Mouse (Mus musculus): ENCODE measurements around the gene Naaladl2. TPM values are rescaled to one million over a fixed set of nuclear protein-coding genes. Genes with fewer than 3 reads are reported as not detected.
"Not testable (repeated sequence)": the region's sequence is repeated elsewhere in the genome, so short reads cannot be mapped to it uniquely, and the experiment has no call there.

The Naaladl2 gene
- polyA plus RNA-seq, 1 experiment from 2014 or later, result 0.85 TPM

DNA sequence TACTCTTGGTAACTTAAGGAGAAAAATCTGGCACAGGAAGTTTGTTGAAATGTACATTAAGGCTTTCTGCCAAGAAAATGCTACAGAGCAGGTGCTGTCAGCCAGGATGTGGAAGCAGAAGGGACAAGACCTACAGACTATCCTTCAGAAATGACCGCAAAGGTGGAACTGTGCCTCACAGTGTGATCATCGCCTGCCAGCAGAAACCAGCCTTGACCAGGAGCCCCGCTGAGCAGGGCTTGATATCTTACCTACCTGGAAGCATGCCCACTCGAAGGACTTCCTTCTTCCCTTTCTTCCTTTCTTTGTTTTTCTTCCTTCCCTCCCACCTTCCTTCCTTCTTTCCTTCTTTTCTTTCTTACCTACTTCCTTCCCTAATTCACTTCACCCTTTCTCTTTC, 69.8 kb downstream of the Naaladl2 start:
- 60% methylated on average over 4 of the region's 4 CpGs for whole genome bisulfite sequencing (ENCODE audit: insufficient replicate concordance)
- DNase-seq (no peak), ATAC-seq (no peak)
- no peak overlapping the region for H3K27ac ChIP-seq (ENCODE audit: low read depth)
- H3K27me3 ChIP-seq (ENCODE audit: insufficient read depth, low read length), result no peaks in the 10 kb centered on the region
- no peak overlapping the region for H3K9ac ChIP-seq (replicated peaks)
- H3K4me2 ChIP-seq (ENCODE audit: low read depth, low read length), result no peak overlapping the region
- no peaks in the 10 kb centered on the region for H3K9me3 ChIP-seq (ENCODE audit: low read length)
- TF ChIP-seq CTCF (IDR thresholded peaks at IDR 0.05; ENCODE audit: low read depth) (no peak), EP300 (IDR thresholded peaks at IDR 0.05; ENCODE audit: low read depth) (no peak)
- no peaks in the 10 kb centered on the region for H3K4me1 ChIP-seq (ENCODE audit: insufficient read depth)
- no peak overlapping the region for H3K4me3 ChIP-seq (ENCODE audit: low read depth, low read length)
- H3K36me3 ChIP-seq (replicated peaks; ENCODE audit: insufficient read depth, low read length), result no peaks in the 10 kb centered on the region

DNA sequence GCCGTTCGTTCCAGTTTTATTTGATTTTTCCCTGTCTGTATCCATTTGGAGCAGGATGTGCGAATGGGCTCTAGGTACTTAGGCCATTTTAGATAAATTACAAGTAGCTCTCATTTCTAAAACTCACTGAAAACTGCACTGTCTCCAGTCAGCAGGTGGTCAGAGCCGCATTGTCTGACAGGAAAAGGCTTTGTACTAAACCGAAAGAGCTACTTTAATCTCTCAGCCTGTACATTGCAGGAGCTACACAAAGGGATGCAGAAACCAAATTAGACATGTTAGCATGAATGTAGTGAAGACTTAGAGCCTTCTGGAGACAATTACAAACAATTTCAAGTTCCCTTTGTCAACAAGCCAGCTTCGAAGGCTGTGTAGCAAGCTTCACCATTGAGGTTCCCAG, 70.2 kb downstream of the Naaladl2 start:
- ATAC-seq (no peak), DNase-seq (no peak)
- Histone ChIP-seq H3K4me1 (ENCODE audit: insufficient read depth) (no peaks in the 10 kb centered on the region), H3K4me2 (ENCODE audit: low read depth, low read length) (no peak overlapping the region), H3K4me3 (ENCODE audit: low read depth, low read length) (no peak overlapping the region), H3K9ac (replicated peaks) (no peak overlapping the region), H3K9me3 (ENCODE audit: low read length) (no peaks in the 10 kb centered on the region), H3K27ac (ENCODE audit: low read depth) (no peak overlapping the region), H3K27me3 (ENCODE audit: insufficient read depth, low read length) (no peaks in the 10 kb centered on the region), H3K36me3 (replicated peaks; ENCODE audit: insufficient read depth, low read length) (no peaks in the 10 kb centered on the region)
- no peak for TF ChIP-seq CTCF (IDR thresholded peaks at IDR 0.05; ENCODE audit: low read depth)
- TF ChIP-seq EP300 (IDR thresholded peaks at IDR 0.05; ENCODE audit: low read depth), result no peak
- WGBS (ENCODE audit: insufficient replicate concordance), result 74% methylated on average over 6 of the region's 6 CpGs

DNA sequence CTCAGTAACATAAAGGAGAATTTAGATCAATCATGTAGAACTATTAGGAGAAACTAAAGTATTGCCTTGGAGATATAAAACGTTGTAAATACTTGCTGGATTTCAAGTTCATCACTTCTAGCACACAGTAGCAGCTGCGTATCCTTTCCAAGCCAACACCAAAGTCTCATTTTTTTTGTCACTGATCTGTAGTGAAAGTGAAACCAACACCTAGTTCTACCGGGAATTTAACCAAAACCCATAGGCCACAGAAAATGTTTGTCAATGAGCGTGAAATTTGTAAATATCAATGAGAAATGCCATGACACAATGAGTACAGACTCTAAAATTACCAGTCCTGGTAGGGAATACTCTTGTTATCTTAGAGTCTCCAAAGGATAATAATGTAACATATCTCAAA, 80.8 kb downstream of the Naaladl2 start:
- no peak for TF ChIP-seq EP300 (IDR thresholded peaks at IDR 0.05; ENCODE audit: low read depth)
- no peak for TF ChIP-seq CTCF (IDR thresholded peaks at IDR 0.05; ENCODE audit: low read depth)
- Histone ChIP-seq H3K4me1 (ENCODE audit: insufficient read depth) (no peaks in the 10 kb centered on the region), H3K4me2 (ENCODE audit: low read depth, low read length) (no peak overlapping the region), H3K9me3 (ENCODE audit: low read length) (no peaks in the 10 kb centered on the region), H3K27me3 (ENCODE audit: insufficient read depth, low read length) (no peaks in the 10 kb centered on the region), H3K4me3 (ENCODE audit: low read depth, low read length) (no peak overlapping the region), H3K27ac (ENCODE audit: low read depth) (no peak overlapping the region), H3K9ac (replicated peaks) (no peak overlapping the region), H3K36me3 (replicated peaks; ENCODE audit: insufficient read depth, low read length) (no peaks in the 10 kb centered on the region)
- ATAC-seq (no peak), DNase-seq (no peak)
- WGBS (ENCODE audit: insufficient replicate concordance), result 71% methylated on average over 4 of the region's 4 CpGs

DNA sequence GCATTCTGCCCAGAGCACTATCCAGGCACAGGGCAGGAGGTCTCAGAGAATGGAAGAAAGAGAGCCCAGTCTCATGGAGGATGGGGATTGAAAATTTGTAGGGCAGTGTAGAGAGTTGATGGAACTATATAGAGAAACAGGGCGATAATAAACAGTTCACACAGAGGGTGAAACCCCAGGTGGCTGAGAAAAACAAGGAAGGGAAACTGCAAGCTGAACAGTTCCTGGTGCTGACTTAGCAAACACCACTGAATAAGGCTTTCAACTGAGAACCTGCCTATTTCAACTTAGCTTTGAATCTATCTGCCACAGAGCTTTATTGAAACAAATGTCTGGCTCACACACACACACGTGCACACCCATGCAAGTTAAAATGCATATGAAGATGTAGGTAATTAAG, 91.1 kb downstream of the Naaladl2 start:
- no peak for ATAC-seq
- no peaks in the 10 kb centered on the region for H3K4me1 ChIP-seq (ENCODE audit: insufficient read depth)
- H3K36me3 ChIP-seq (replicated peaks; ENCODE audit: insufficient read depth, low read length), result no peaks in the 10 kb centered on the region
- DNase-seq, result no peak
- H3K4me2 ChIP-seq (ENCODE audit: low read depth, low read length), result no peak overlapping the region
- no peak for TF ChIP-seq EP300 (IDR thresholded peaks at IDR 0.05; ENCODE audit: low read depth)
- TF ChIP-seq CTCF (IDR thresholded peaks at IDR 0.05; ENCODE audit: low read depth), result no peak
- no peak overlapping the region for H3K27ac ChIP-seq (ENCODE audit: low read depth)
- no peaks in the 10 kb centered on the region for H3K9me3 ChIP-seq (ENCODE audit: low read length)
- H3K9ac ChIP-seq (replicated peaks), result no peak overlapping the region
- WGBS (ENCODE audit: insufficient replicate concordance), result 20% methylated on average over 2 of the region's 2 CpGs
- no peaks in the 10 kb centered on the region for H3K27me3 ChIP-seq (ENCODE audit: insufficient read depth, low read length)
- no peak overlapping the region for H3K4me3 ChIP-seq (ENCODE audit: low read depth, low read length)

DNA sequence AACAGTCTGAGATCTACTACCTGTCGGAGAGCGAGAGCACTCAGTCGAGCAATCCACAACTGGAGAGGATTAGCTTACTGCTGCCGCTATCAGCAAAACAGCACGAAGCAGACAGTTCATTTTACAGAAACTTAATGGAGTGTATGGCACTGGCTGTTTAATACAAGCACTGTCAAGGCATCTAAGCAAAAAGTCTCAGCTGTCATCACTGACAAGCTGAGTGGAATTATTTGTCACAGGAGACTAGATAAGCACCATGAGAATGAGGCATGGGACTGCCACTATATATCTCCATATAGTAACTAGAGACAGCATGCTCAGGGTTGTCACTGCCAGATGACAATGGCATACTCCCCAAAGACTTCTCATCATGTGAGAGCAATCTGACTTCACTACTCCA, 124.1 kb downstream of the Naaladl2 start:
- WGBS (ENCODE audit: insufficient replicate concordance), result 67% methylated on average over 5 of the region's 5 CpGs
- Histone ChIP-seq H3K36me3 (replicated peaks; ENCODE audit: insufficient read depth, low read length) (no peaks in the 10 kb centered on the region), H3K4me2 (ENCODE audit: low read depth, low read length) (no peak overlapping the region), H3K4me1 (ENCODE audit: insufficient read depth) (no peaks in the 10 kb centered on the region), H3K4me3 (ENCODE audit: low read depth, low read length) (no peak overlapping the region), H3K9ac (replicated peaks) (no peak overlapping the region), H3K9me3 (ENCODE audit: low read length) (no peaks in the 10 kb centered on the region), H3K27ac (ENCODE audit: low read depth) (no peak overlapping the region), H3K27me3 (ENCODE audit: insufficient read depth, low read length) (no peaks in the 10 kb centered on the region)
- TF ChIP-seq CTCF (IDR thresholded peaks at IDR 0.05; ENCODE audit: low read depth), result no peak
- TF ChIP-seq EP300 (IDR thresholded peaks at IDR 0.05; ENCODE audit: low read depth), result no peak
- DNase-seq (no peak), ATAC-seq (no peak)

DNA sequence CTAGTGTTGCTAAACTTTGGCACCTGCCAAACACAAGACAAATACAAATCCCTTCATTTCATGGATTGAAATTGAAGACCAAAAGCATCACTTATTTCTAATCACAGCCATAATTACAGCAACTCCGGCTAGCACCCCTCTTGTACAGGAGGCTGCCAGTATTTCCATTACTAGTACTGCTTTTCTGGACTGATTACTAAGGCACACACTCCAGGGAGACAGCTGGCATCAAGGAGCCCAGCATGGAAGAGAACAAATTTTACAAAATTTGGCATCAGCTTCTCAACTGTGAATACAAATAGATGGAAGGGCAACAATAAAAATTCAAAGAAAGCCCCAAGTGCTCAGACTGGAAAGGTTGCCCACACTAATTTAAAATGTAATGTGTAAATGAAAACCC, 133.3 kb downstream of the Naaladl2 start:
- H3K27me3 ChIP-seq (ENCODE audit: insufficient read depth, low read length), result no peaks in the 10 kb centered on the region
- no peak for ATAC-seq
- H3K27ac ChIP-seq (ENCODE audit: low read depth), result no peak overlapping the region
- H3K9me3 ChIP-seq (ENCODE audit: low read length), result no peaks in the 10 kb centered on the region
- no peak overlapping the region for H3K4me3 ChIP-seq (ENCODE audit: low read depth, low read length)
- no peak overlapping the region for H3K4me2 ChIP-seq (ENCODE audit: low read depth, low read length)
- H3K4me1 ChIP-seq (ENCODE audit: insufficient read depth), result no peaks in the 10 kb centered on the region
- 78% methylated on average over 1 of the region's 1 CpGs for WGBS (ENCODE audit: insufficient replicate concordance)
- no peak for DNase-seq
- TF ChIP-seq CTCF (IDR thresholded peaks at IDR 0.05; ENCODE audit: low read depth) (no peak), EP300 (IDR thresholded peaks at IDR 0.05; ENCODE audit: low read depth) (no peak)
- H3K9ac ChIP-seq (replicated peaks), result no peak overlapping the region
- H3K36me3 ChIP-seq (replicated peaks; ENCODE audit: insufficient read depth, low read length), result no peaks in the 10 kb centered on the region

DNA sequence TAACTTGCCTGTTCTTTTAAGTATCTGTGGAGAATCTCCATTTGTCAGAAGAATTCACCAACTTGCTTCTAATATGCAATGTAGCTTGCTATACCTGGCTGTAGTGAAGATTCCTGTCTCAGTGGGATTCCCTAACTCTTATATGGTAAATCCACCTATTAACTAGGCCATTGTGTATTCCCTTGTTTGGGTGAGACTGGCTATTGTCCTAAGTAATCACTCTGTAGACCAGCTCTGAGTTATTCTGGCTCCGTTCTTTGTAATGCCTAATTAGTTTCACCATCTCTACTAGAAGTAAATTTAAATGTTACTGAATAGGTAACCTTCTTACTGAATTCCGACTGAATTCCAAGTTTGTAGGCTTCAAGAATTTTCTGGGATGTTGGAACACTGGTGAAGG, 137.3 kb downstream of the Naaladl2 start:
- H3K9me3 ChIP-seq (ENCODE audit: low read length); H3K4me1 ChIP-seq (ENCODE audit: insufficient read depth); H3K36me3 ChIP-seq (replicated peaks; ENCODE audit: insufficient read depth, low read length); ATAC-seq; H3K4me3 ChIP-seq (ENCODE audit: low read depth, low read length); H3K27ac ChIP-seq (ENCODE audit: low read depth); DNase-seq; H3K9ac ChIP-seq (replicated peaks); H3K27me3 ChIP-seq (ENCODE audit: insufficient read depth, low read length); H3K4me2 ChIP-seq (ENCODE audit: low read depth, low read length): not testable (repeated sequence)
- 47% methylated on average over 2 of the region's 2 CpGs for WGBS (ENCODE audit: insufficient replicate concordance)
